Mouse (Mus musculus): ENCODE data around the gene Lcmt1. TPM values are rescaled to one million over a fixed set of nuclear protein-coding genes. Genes with fewer than 3 reads are reported as not detected.

Lcmt1 gene
- polyA plus RNA-seq, 1 experiment from 2014 or later = 104 TPM

DNA sequence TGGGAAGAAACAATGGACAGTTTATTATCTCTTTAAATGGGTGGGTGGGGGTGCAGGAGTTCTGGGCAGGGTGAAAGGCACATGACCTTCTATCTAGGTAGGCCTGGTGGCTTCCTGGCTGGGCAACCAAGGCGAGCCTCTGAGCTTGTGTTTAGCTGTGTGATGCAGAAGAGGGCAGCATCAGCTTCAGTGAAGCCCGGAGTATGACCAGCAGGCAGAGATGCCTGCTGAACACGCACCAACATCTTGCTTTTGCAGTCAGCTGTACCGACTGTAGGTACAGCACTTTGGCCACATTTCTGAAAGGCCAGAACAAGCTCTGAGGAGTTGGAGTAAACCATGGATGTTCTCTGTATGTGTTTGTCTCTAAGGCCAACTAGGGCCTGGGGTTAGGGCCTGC lies 94.0 kb downstream of the Lcmt1 start:
- Histone ChIP-seq H3K36me3 (no peaks in the 10 kb centered on the region), H3K27me3 (replicated peaks) (peaks cover 4% of the 10 kb centered on the region; the same call in 1 of the 2 replicates), H3K4me1 (no peaks in the 10 kb centered on the region), H3K9ac (replicated peaks) (no peak overlapping the region), H3K4me3 (replicated peaks) (no peak overlapping the region), H3K9me3 (replicated peaks) (no peaks in the 10 kb centered on the region), H3K27ac (replicated peaks) (no peak overlapping the region), H3K4me2 (no peak overlapping the region)
- WGBS = 90% methylated on average over 4 of the region's 4 CpGs
- no peak for ATAC-seq (ENCODE audit: low FRiP score)

DNA sequence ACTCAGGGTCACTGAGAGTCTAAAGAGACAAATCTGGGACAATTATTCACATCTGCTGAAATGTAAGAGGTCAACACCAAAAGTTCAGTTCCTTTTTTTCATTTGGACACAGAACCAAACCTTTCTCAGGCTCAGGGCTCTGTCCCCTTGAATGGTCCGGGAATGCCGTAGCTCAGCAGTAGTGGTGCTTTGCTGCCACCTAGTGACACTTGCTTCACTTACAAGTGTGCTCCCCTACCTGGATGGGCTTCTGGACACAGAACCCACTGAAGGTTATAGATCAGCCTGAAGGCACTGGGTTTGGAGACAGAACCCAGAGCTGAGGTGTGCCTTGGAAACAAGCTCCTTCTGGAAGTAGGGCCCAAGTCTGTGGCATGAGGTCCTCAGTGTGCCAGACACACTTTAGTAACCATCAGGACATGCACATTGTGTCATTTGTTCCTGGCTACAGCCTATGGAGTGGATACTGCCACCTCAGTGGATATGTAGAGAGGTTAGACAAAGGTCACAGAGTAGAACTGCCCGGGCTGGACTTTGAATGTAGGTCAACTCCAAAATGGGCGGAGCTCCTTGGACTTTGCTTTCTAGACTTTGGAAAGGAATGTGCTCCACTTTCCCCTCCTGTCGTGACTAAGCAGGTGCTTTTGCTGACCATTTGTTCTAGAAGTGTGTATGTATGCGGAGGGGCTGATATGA lies 96.3 kb downstream of the Lcmt1 start:
- Histone ChIP-seq H3K9me3 (replicated peaks) (no peaks in the 10 kb centered on the region), H3K27me3 (replicated peaks) (peaks cover 4% of the 10 kb centered on the region; the same call in 1 of the 2 replicates), H3K27ac (replicated peaks) (no peak overlapping the region), H3K9ac (replicated peaks) (no peak overlapping the region), H3K4me1 (no peaks in the 10 kb centered on the region), H3K4me3 (replicated peaks) (no peak overlapping the region), H3K4me2 (no peak overlapping the region), H3K36me3 (no peaks in the 10 kb centered on the region)
- WGBS = 44% methylated on average over 6 of the region's 6 CpGs
- peak; percentile 70 for ATAC-seq (ENCODE audit: low FRiP score)

GRCm38 (mm10) chr7:123467961-123468360 lies 98.4 kb downstream of the Lcmt1 start:
- Histone ChIP-seq H3K4me1 (no peaks in the 10 kb centered on the region), H3K4me2 (no peak overlapping the region), H3K9ac (replicated peaks) (no peak overlapping the region), H3K27me3 (replicated peaks) (peaks cover 4% of the 10 kb centered on the region; the same call in 1 of the 2 replicates), H3K36me3 (no peaks in the 10 kb centered on the region), H3K27ac (replicated peaks) (no peak overlapping the region), H3K4me3 (replicated peaks) (no peak overlapping the region), H3K9me3 (replicated peaks) (no peaks in the 10 kb centered on the region; the same call in 1 of the 2 replicates)
- WGBS = 91% methylated on average over 1 of the region's 1 CpGs
- no peak for ATAC-seq (ENCODE audit: low FRiP score)

Other genes with a start within 250 kb of the Lcmt1 start
- 51.6 and 53.7 TPM in 2 replicates for gene Tnrc6a, start 245.9 kb upstream of the Lcmt1 start, polyA plus RNA-seq (2015; fragmentation: Nextera tagmentation; extraction: Ambion mirVana)
- 0.40 and 0.42 TPM in 2 replicates for gene Slc5a11, start 155.0 kb upstream of the Lcmt1 start, polyA plus RNA-seq (2015; fragmentation: Nextera tagmentation; extraction: Ambion mirVana)
- 8.7 and 12.8 TPM in 2 replicates for gene Arhgap17, start 131 bp downstream of the Lcmt1 start, polyA plus RNA-seq (2015; fragmentation: Nextera tagmentation; extraction: Ambion mirVana)
- gene Aqp8, start 92.5 kb downstream of the Lcmt1 start, polyA plus RNA-seq (2015; fragmentation: Nextera tagmentation; extraction: Ambion mirVana) = 0.15 TPM in 1 of 2 replicates, not detected in the other
- 9.1 and 11.4 TPM in 2 replicates for gene Zkscan2, start 130.7 kb downstream of the Lcmt1 start, polyA plus RNA-seq (2015; fragmentation: Nextera tagmentation; extraction: Ambion mirVana)

Data from neural tube, embryonic 15.5 days (tissue).